Mouse (Mus musculus): Measurements from ENCODE around the gene Dazap1. TPM values are rescaled to one million over a fixed set of nuclear protein-coding genes. Genes with fewer than 3 reads are reported as not detected.
A peak's percentile ranks its signal among the peaks of the same experiment; 100 is the strongest.

Gene Dazap1
- polyA plus RNA-seq, 1 experiment from 2014 or later, result 44.3 TPM

GRCm38 (mm10) chr10:80304458-80304857, 43.2 kb downstream of the Dazap1 start:
- Histone ChIP-seq H3K27ac (no peak overlapping the region), H3K9me3 (replicated peaks) (no peaks in the 10 kb centered on the region), H3K4me2 (peak overlapping the region; percentile 65), H3K4me3 (peak overlapping the region; percentile 39), H3K9ac (no peak overlapping the region), H3K27me3 (replicated peaks) (peaks cover 99% of the 10 kb centered on the region), H3K4me1 (peaks cover 16% of the 10 kb centered on the region), H3K36me3 (no peaks in the 10 kb centered on the region)
- no peak; the same call in 1 of the 2 replicates for ATAC-seq
- 8% methylated on average over 12 of the region's 12 CpGs for WGBS (ENCODE audit: insufficient replicate concordance)

- Histone ChIP-seq H3K4me1 (peaks cover 16% of the 10 kb centered on the region), H3K27ac (no peak overlapping the region), H3K4me3 (peak overlapping the region; percentile 39), H3K4me2 (peak overlapping the region; percentile 65), H3K9me3 (replicated peaks) (no peaks in the 10 kb centered on the region), H3K9ac (no peak overlapping the region), H3K36me3 (no peaks in the 10 kb centered on the region), H3K27me3 (replicated peaks) (peaks cover 99% of the 10 kb centered on the region)
- WGBS (ENCODE audit: insufficient replicate concordance), result 3% methylated on average over 25 of the region's 25 CpGs
- peak; percentile 63 for ATAC-seq
Measured at GRCm38 (mm10) chr10:80304862-80305261, 43.6 kb downstream of the Dazap1 start.

GRCm38 (mm10) chr10:80311560-80311959, 50.3 kb downstream of the Dazap1 start:
- no peak for ATAC-seq
- no peak overlapping the region for H3K4me2 ChIP-seq
- peaks cover 21% of the 10 kb centered on the region for H3K4me1 ChIP-seq
- no peak overlapping the region for H3K9ac ChIP-seq
- WGBS (ENCODE audit: insufficient replicate concordance), result 54% methylated on average over 16 of the region's 16 CpGs
- H3K27me3 ChIP-seq (replicated peaks), result peaks cover 100% of the 10 kb centered on the region
- no peak overlapping the region for H3K4me3 ChIP-seq
- H3K27ac ChIP-seq, result no peak overlapping the region
- H3K9me3 ChIP-seq (replicated peaks), result no peaks in the 10 kb centered on the region
- no peaks in the 10 kb centered on the region for H3K36me3 ChIP-seq

- Histone ChIP-seq H3K9me3 (replicated peaks) (no peaks in the 10 kb centered on the region), H3K4me1 (peaks cover 34% of the 10 kb centered on the region), H3K4me3 (no peak overlapping the region), H3K4me2 (no peak overlapping the region), H3K9ac (no peak overlapping the region), H3K27me3 (replicated peaks) (peaks cover 100% of the 10 kb centered on the region), H3K36me3 (peaks cover 6% of the 10 kb centered on the region), H3K27ac (no peak overlapping the region)
- WGBS (ENCODE audit: insufficient replicate concordance), result 51% methylated on average over 54 of the region's 54 CpGs
- no peak for ATAC-seq
Measured at GRCm38 (mm10) chr10:80312586-80313504, 51.6 kb downstream of the Dazap1 start.

GRCm38 (mm10) chr10:80313627-80314201, 52.4 kb downstream of the Dazap1 start:
- no peak for ATAC-seq
- H3K9ac ChIP-seq, result no peak overlapping the region
- peaks cover 43% of the 10 kb centered on the region for H3K4me1 ChIP-seq
- H3K4me3 ChIP-seq, result no peak overlapping the region
- no peak overlapping the region for H3K27ac ChIP-seq
- peaks cover 15% of the 10 kb centered on the region for H3K36me3 ChIP-seq
- no peak overlapping the region for H3K4me2 ChIP-seq
- H3K9me3 ChIP-seq (replicated peaks), result no peaks in the 10 kb centered on the region
- 17% methylated on average over 20 of the region's 20 CpGs for WGBS (ENCODE audit: insufficient replicate concordance)
- H3K27me3 ChIP-seq (replicated peaks), result peaks cover 91% of the 10 kb centered on the region

GRCm38 (mm10) chr10:80314494-80315001, 53.3 kb downstream of the Dazap1 start:
- no peak for ATAC-seq
- no peak overlapping the region for H3K27ac ChIP-seq
- no peak overlapping the region for H3K4me2 ChIP-seq
- peaks cover 51% of the 10 kb centered on the region for H3K4me1 ChIP-seq
- peaks cover 83% of the 10 kb centered on the region for H3K27me3 ChIP-seq (replicated peaks)
- 35% methylated on average over 16 of the region's 16 CpGs for WGBS (ENCODE audit: insufficient replicate concordance)
- H3K9me3 ChIP-seq (replicated peaks), result no peaks in the 10 kb centered on the region
- no peak overlapping the region for H3K4me3 ChIP-seq
- H3K36me3 ChIP-seq, result peaks cover 23% of the 10 kb centered on the region
- no peak overlapping the region for H3K9ac ChIP-seq

- no peak for ATAC-seq
- 40% methylated on average over 27 of the region's 27 CpGs for WGBS (ENCODE audit: insufficient replicate concordance)
- no peaks in the 10 kb centered on the region for H3K9me3 ChIP-seq (replicated peaks)
- peaks cover 55% of the 10 kb centered on the region for H3K4me1 ChIP-seq
- no peak overlapping the region for H3K9ac ChIP-seq
- no peak overlapping the region for H3K27ac ChIP-seq
- H3K27me3 ChIP-seq (replicated peaks), result peaks cover 75% of the 10 kb centered on the region
- H3K4me2 ChIP-seq, result no peak overlapping the region
- H3K36me3 ChIP-seq, result peaks cover 23% of the 10 kb centered on the region
- H3K4me3 ChIP-seq, result no peak overlapping the region
Measured at GRCm38 (mm10) chr10:80315315-80315714, 54.0 kb downstream of the Dazap1 start.

- Histone ChIP-seq H3K27ac (peak overlapping the region; percentile 1; the same call in 1 of the 2 replicates), H3K4me2 (peak overlapping the region; percentile 37), H3K27me3 (replicated peaks) (peaks cover 65% of the 10 kb centered on the region), H3K4me3 (no peak overlapping the region), H3K36me3 (peaks cover 23% of the 10 kb centered on the region), H3K9me3 (replicated peaks) (no peaks in the 10 kb centered on the region), H3K9ac (peak overlapping the region; percentile 19), H3K4me1 (peaks cover 65% of the 10 kb centered on the region)
- no peak for ATAC-seq
- WGBS (ENCODE audit: insufficient replicate concordance), result 20% methylated on average over 11 of the region's 11 CpGs
Measured at GRCm38 (mm10) chr10:80316359-80316781, 55.1 kb downstream of the Dazap1 start.

GRCm38 (mm10) chr10:80317011-80317410, 55.7 kb downstream of the Dazap1 start:
- no peaks in the 10 kb centered on the region for H3K9me3 ChIP-seq (replicated peaks)
- peaks cover 23% of the 10 kb centered on the region for H3K36me3 ChIP-seq
- H3K4me2 ChIP-seq, result peak overlapping the region; percentile 37
- no peak overlapping the region for H3K4me3 ChIP-seq
- H3K9ac ChIP-seq, result peak overlapping the region; percentile 19
- H3K4me1 ChIP-seq, result peaks cover 72% of the 10 kb centered on the region
- peaks cover 58% of the 10 kb centered on the region for H3K27me3 ChIP-seq (replicated peaks)
- peak overlapping the region; percentile 13; the same call in 1 of the 2 replicates for H3K27ac ChIP-seq
- WGBS (ENCODE audit: insufficient replicate concordance), result 26% methylated on average over 10 of the region's 10 CpGs
- ATAC-seq, result 0 out of 2 replicates have a peak, but pooled peaks have one; percentile 15

- H3K36me3 ChIP-seq, result peaks cover 23% of the 10 kb centered on the region
- under 1% methylated on average over 34 of the region's 34 CpGs for WGBS (ENCODE audit: insufficient replicate concordance)
- H3K4me2 ChIP-seq, result peak within 1 kb of the TSS; percentile 99
- ATAC-seq, result peak; percentile 60
- peaks cover 25% of the 10 kb centered on the region for H3K27me3 ChIP-seq (replicated peaks)
- peak within 1 kb of the TSS; percentile 88 for H3K27ac ChIP-seq
- peaks cover 91% of the 10 kb centered on the region for H3K4me1 ChIP-seq
- H3K9ac ChIP-seq, result peak within 1 kb of the TSS; percentile 91
- H3K9me3 ChIP-seq (replicated peaks), result no peaks in the 10 kb centered on the region
- H3K4me3 ChIP-seq, result peak within 1 kb of the TSS; percentile 90
Measured at GRCm38 (mm10) chr10:80320340-80320760, 59.1 kb downstream of the Dazap1 start, which contains the start of gene 2310011J03Rik. TSS of gene 2310011J03Rik (minus strand) at chr10:80320537.

GRCm38 (mm10) chr10:80321014-80321669, 59.9 kb downstream of the Dazap1 start:
- 58% methylated on average over 6 of the region's 6 CpGs for WGBS (ENCODE audit: insufficient replicate concordance)
- peak overlapping the region; percentile 90 for H3K4me3 ChIP-seq
- peaks cover 17% of the 10 kb centered on the region for H3K27me3 ChIP-seq (replicated peaks)
- H3K9ac ChIP-seq, result peak overlapping the region; percentile 79
- peak overlapping the region; percentile 88 for H3K27ac ChIP-seq
- H3K36me3 ChIP-seq, result peaks cover 23% of the 10 kb centered on the region
- peaks cover 93% of the 10 kb centered on the region for H3K4me1 ChIP-seq
- ATAC-seq, result no peak
- no peaks in the 10 kb centered on the region for H3K9me3 ChIP-seq (replicated peaks)
- peak overlapping the region; percentile 99 for H3K4me2 ChIP-seq
